Comparison of ENCODE assay signal across 12 mouse cellular contexts in the genomic region with DNA sequence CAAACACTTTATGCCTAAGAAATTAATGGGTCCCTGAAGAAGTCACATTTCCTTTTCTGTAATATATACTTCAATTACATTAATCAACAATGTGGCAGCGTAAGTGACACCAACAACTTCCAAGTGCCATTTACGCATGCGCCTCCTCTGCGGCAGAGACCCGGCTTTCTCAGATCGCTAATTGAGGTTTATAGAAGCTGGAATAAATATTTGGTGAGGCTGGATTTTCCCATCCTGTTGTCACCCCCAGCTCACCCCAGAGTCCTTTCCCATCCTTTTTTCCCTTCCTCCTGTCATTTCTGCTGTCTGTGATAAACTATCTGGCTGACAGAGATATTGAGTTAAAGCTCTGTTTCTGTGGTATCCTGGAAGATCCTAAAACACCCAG.
DNase-seq lines count a peak whose midpoint lies in the region; ATAC-seq and TF ChIP-seq lines count a peak whose summit lies in the region.
"Had no signal": no experiment of that assay in that cellular context is flagged by ENCODE, and none has a peak within 500 bp of the region (broad histone marks: within the 10 kb centered on the region; RNA-seq: fewer than 3 reads in every experiment).

No protein-coding gene starts in this region.

- peaks cover 2% of the 10 kb centered on the region; the same call in 1 of the 2 replicates for H3K9me3 ChIP-seq in intestine, embryonic 14.5 days (ENCODE audit: control insufficient read depth, low read length)
- no peaks in the 10 kb centered on the region for H3K9me3 ChIP-seq in intestine, embryonic 16.5 days (ENCODE audit: control insufficient read depth, low read length)
- H3K9me3 ChIP-seq in midbrain, embryonic 11.5 days (ENCODE audit: control insufficient read depth, low read length), result no peaks in the 10 kb centered on the region
- no peaks in the 10 kb centered on the region for H3K9me3 ChIP-seq in midbrain, embryonic 13.5 days
- H3K9me3 ChIP-seq in lung, postnatal 0 days (ENCODE audit: low read length), result no peaks in the 10 kb centered on the region
- no peaks in the 10 kb centered on the region for H3K9me3 ChIP-seq in stomach, embryonic 16.5 days (replicated peaks; ENCODE audit: control insufficient read depth, low read length)
- H3K9me3 ChIP-seq: liver, embryonic 15.5 days had no signal

- TF ChIP-seq EP300 in lung, postnatal 0 days (IDR thresholded peaks at IDR 0.05), result no peak

- TF ChIP-seq CTCF in lung, postnatal 0 days (IDR thresholded peaks at IDR 0.05), result no peak

- peak overlapping the region; percentile 34; the same call in 1 of the 2 replicates for H3K27ac ChIP-seq in intestine, embryonic 14.5 days (ENCODE audit: low read depth)
- no peak overlapping the region for H3K27ac ChIP-seq in intestine, embryonic 16.5 days (ENCODE audit: low read length)
- H3K27ac ChIP-seq in midbrain, embryonic 11.5 days (ENCODE audit: low read depth, low read length), result no peak overlapping the region
- no peak overlapping the region for H3K27ac ChIP-seq in midbrain, embryonic 13.5 days
- H3K27ac ChIP-seq in lung, postnatal 0 days (ENCODE audit: low read length), result no peak overlapping the region
- no peak overlapping the region for H3K27ac ChIP-seq in stomach, embryonic 16.5 days (ENCODE audit: low read length)
- H3K27ac ChIP-seq: layer of hippocampus, adult 2 months; liver, embryonic 15.5 days had no signal

- ATAC-seq in intestine, embryonic 14.5 days (replicated peaks; ENCODE audit: low FRiP score, low TSS enrichment, low read depth), result no peak
- no peak for ATAC-seq in intestine, embryonic 16.5 days
- ATAC-seq in midbrain, embryonic 11.5 days (ENCODE audit: low FRiP score), result no peak
- no peak for ATAC-seq in midbrain, embryonic 13.5 days
- peak; percentile 23; the same call in 1 of the 2 replicates for ATAC-seq in lung, postnatal 0 days
- no peak for ATAC-seq in stomach, embryonic 16.5 days (ENCODE audit: insufficient read depth, low FRiP score)

- DNase-seq in intestine, embryonic 14.5 days (ENCODE audit: low spot score), result no peak
- DNase-seq in midbrain, embryonic 11.5 days (ENCODE audit: low spot score, missing footprints), result peak; percentile 51
- peak; percentile 28 for DNase-seq in lung, postnatal 0 days (ENCODE audit: low spot score)
- DNase-seq in heart, adult 18-20 months, result no peak
- DNase-seq: cerebellum, adult 11 months; heart, postnatal 4 days; thymus, postnatal 4 days had no signal

- H3K4me2 ChIP-seq in intestine, embryonic 14.5 days (ENCODE audit: low read length), result peak overlapping the region; percentile 39
- H3K4me2 ChIP-seq in intestine, embryonic 16.5 days (ENCODE audit: low read depth, low read length), result no peak overlapping the region
- H3K4me2 ChIP-seq in midbrain, embryonic 11.5 days, result no peak overlapping the region
- H3K4me2 ChIP-seq in midbrain, embryonic 13.5 days (replicated peaks), result no peak overlapping the region
- H3K4me2 ChIP-seq in lung, postnatal 0 days (replicated peaks; ENCODE audit: low read depth, low read length), result peak overlapping the region; percentile 41
- peak overlapping the region; percentile 40 for H3K4me2 ChIP-seq in stomach, embryonic 16.5 days (ENCODE audit: low read depth, low read length)
- H3K4me2 ChIP-seq: liver, embryonic 15.5 days had no signal

- no peaks in the 10 kb centered on the region for H3K27me3 ChIP-seq in intestine, embryonic 14.5 days (replicated peaks; ENCODE audit: control insufficient read depth, insufficient read depth, low read length)
- no peaks in the 10 kb centered on the region for H3K27me3 ChIP-seq in intestine, embryonic 16.5 days (replicated peaks; ENCODE audit: control insufficient read depth, insufficient read depth, low read length)
- H3K27me3 ChIP-seq in midbrain, embryonic 11.5 days (ENCODE audit: control insufficient read depth, insufficient read depth, low read length), result no peaks in the 10 kb centered on the region
- H3K27me3 ChIP-seq in midbrain, embryonic 13.5 days, result no peaks in the 10 kb centered on the region
- H3K27me3 ChIP-seq in lung, postnatal 0 days (replicated peaks; ENCODE audit: insufficient read depth, low read length), result no peaks in the 10 kb centered on the region
- no peaks in the 10 kb centered on the region for H3K27me3 ChIP-seq in stomach, embryonic 16.5 days (ENCODE audit: control insufficient read depth, insufficient read depth, low read length)
- H3K27me3 ChIP-seq: liver, embryonic 15.5 days had no signal

- peak overlapping the region; percentile 7; the same call in 1 of the 2 replicates for H3K4me3 ChIP-seq in intestine, embryonic 14.5 days (ENCODE audit: low read depth, low read length)
- no peak overlapping the region for H3K4me3 ChIP-seq in intestine, embryonic 16.5 days (ENCODE audit: low read length)
- H3K4me3 ChIP-seq in midbrain, embryonic 11.5 days (ENCODE audit: low read depth, low read length), result no peak overlapping the region
- H3K4me3 ChIP-seq in midbrain, embryonic 13.5 days (replicated peaks), result no peak overlapping the region
- no peak overlapping the region for H3K4me3 ChIP-seq in lung, postnatal 0 days (ENCODE audit: low read depth, low read length)
- H3K4me3 ChIP-seq in stomach, embryonic 16.5 days (replicated peaks; ENCODE audit: low read length), result no peak overlapping the region
- H3K4me3 ChIP-seq: layer of hippocampus, adult 2 months; liver, embryonic 15.5 days had no signal

- WGBS in intestine, embryonic 14.5 days, result 22% methylated on average over 6 of the region's 6 CpGs
- 33% methylated on average over 6 of the region's 6 CpGs for WGBS in intestine, embryonic 16.5 days
- 94% methylated on average over 6 of the region's 6 CpGs for WGBS in midbrain, embryonic 11.5 days
- WGBS in midbrain, embryonic 13.5 days, result 74% methylated on average over 6 of the region's 6 CpGs
- WGBS in lung, postnatal 0 days, result 30% methylated on average over 6 of the region's 6 CpGs
- 41% methylated on average over 6 of the region's 6 CpGs for WGBS in stomach, embryonic 16.5 days

- H3K9ac ChIP-seq in intestine, embryonic 14.5 days (ENCODE audit: low read length), result no peak overlapping the region
- no peak overlapping the region for H3K9ac ChIP-seq in intestine, embryonic 16.5 days (ENCODE audit: low read depth, low read length)
- H3K9ac ChIP-seq in midbrain, embryonic 11.5 days (ENCODE audit: low read length), result no peak overlapping the region
- H3K9ac ChIP-seq in midbrain, embryonic 13.5 days (replicated peaks), result no peak overlapping the region
- no peak overlapping the region for H3K9ac ChIP-seq in lung, postnatal 0 days (replicated peaks; ENCODE audit: low read depth)
- H3K9ac ChIP-seq in stomach, embryonic 16.5 days (ENCODE audit: low read length), result 0 out of 2 replicates have a peak overlapping the region, but pooled peaks have one; percentile 47
- H3K9ac ChIP-seq: liver, embryonic 15.5 days had no signal

- peaks cover 27% of the 10 kb centered on the region for H3K4me1 ChIP-seq in intestine, embryonic 14.5 days (replicated peaks; ENCODE audit: control insufficient read depth, insufficient read depth, low read length)
- no peaks in the 10 kb centered on the region for H3K4me1 ChIP-seq in intestine, embryonic 16.5 days (ENCODE audit: control insufficient read depth, insufficient read depth, low read length)
- no peaks in the 10 kb centered on the region for H3K4me1 ChIP-seq in midbrain, embryonic 11.5 days (ENCODE audit: control insufficient read depth, insufficient read depth, low read length)
- H3K4me1 ChIP-seq in midbrain, embryonic 13.5 days (replicated peaks), result peaks cover 21% of the 10 kb centered on the region
- no peaks in the 10 kb centered on the region for H3K4me1 ChIP-seq in lung, postnatal 0 days (ENCODE audit: insufficient read depth, low read depth, low read length)
- H3K4me1 ChIP-seq in stomach, embryonic 16.5 days (ENCODE audit: control insufficient read depth, insufficient read depth, low read length), result peaks cover 8% of the 10 kb centered on the region; the same call in 1 of the 2 replicates
- H3K4me1 ChIP-seq: liver, embryonic 15.5 days had no signal

- no peaks in the 10 kb centered on the region for H3K36me3 ChIP-seq in intestine, embryonic 14.5 days (ENCODE audit: control insufficient read depth, insufficient read depth, low read length)
- H3K36me3 ChIP-seq in intestine, embryonic 16.5 days (ENCODE audit: control insufficient read depth, insufficient read depth, low read length), result no peaks in the 10 kb centered on the region
- no peaks in the 10 kb centered on the region for H3K36me3 ChIP-seq in midbrain, embryonic 11.5 days (ENCODE audit: control insufficient read depth, insufficient read depth, low read length)
- H3K36me3 ChIP-seq in midbrain, embryonic 13.5 days, result no peaks in the 10 kb centered on the region
- no peaks in the 10 kb centered on the region for H3K36me3 ChIP-seq in lung, postnatal 0 days (ENCODE audit: insufficient read depth, low read length)
- no peaks in the 10 kb centered on the region for H3K36me3 ChIP-seq in stomach, embryonic 16.5 days (ENCODE audit: control insufficient read depth, insufficient read depth, low read length)
- H3K36me3 ChIP-seq: liver, embryonic 15.5 days had no signal

Comparison
In these comparisons a context has a peak if more than half of its experiments do, and no peak if none do; other contexts are left out.
1. H3K4me2 ChIP-seq: peak in intestine, embryonic 14.5 days (single experiment), lung, postnatal 0 days (single experiment) and stomach, embryonic 16.5 days (single experiment); none in intestine, embryonic 16.5 days (single experiment), midbrain, embryonic 11.5 days (single experiment) and midbrain, embryonic 13.5 days (single experiment).
2. DNase-seq: peak in midbrain, embryonic 11.5 days (single experiment) and lung, postnatal 0 days (single experiment); none in intestine, embryonic 14.5 days (single experiment) and heart, adult 18-20 months (0 of 2).